Mouse (Mus musculus): Measurements from ENCODE around the gene Acap1.
A peak's percentile ranks its signal among the peaks of the same experiment; 100 is the strongest.

Gene Acap1

GRCm38 (mm10) chr11:69835326-69835965, 59.9 kb downstream of the Acap1 start:
- no peak for DNase-seq

GRCm38 (mm10) chr11:69834001-69834549, 61.3 kb downstream of the Acap1 start:
- DNase-seq: peak; percentile 60

- no peak for DNase-seq
Observed at GRCm38 (mm10) chr11:69833554-69833953, 61.8 kb downstream of the Acap1 start.

Data from kidney, postnatal 10 days (tissue).